Mouse (Mus musculus): ENCODE results near the gene Klrb1f.
"Not testable (repeated sequence)": the region's sequence is repeated elsewhere in the genome, so short reads cannot be mapped to it uniquely, and the experiment has no call there.

Klrb1f gene

DNA sequence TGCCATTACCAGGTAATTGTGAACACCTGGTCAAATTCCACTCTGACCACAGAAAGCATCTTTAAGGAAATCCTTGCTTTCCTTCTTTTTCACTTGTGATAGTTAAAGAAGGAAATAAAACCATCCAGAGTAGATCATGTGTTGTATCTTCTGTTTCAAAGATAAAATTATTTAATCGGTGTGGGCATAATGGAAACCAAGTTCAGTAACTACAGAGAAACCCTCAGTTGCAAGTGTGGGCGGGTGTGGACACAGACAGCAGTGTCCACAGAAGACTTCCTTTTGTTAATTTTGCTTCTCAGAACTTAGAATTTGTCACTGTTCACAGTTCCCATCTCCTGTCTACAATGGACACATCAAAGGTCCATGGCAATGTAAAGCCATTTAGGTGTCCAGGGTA lies at the start of gene Klrb1f:
TSS of gene Klrb1f (plus strand) at position 301 of the 400 bp plus-strand sequence.
- DNase-seq: no peak

DNA sequence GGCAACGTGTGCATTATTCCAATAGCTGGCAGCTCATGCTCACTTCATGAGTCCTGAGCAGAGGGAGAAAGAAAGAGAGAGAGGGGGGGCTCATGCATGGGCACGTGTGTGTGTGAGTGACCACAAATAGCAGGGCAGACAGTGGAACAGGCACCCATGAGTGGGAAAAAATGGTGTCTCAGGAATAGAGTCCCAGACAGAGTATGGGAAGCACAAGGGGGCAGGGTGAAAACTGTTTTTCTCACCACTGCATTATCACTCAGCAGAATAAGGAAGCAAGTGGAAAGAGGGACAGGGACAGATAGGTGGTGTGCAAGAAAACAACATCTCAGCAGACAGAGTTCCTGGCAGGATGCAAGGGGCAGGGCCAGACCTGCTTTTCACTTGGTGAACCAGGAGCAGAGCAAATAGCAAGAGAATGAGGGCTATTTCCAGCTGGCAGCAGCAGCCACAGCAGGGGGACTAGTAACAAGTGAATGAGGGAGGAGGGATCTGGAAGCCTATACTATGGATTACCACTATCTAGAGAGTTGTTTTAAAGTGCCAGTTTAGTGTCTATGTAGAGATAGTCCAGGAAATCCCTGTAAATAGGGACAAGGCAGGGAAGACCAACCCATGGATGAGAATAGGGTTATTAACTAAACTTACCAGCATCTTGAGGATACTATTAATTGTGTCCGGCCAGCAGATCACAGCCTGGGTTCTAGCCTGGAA lies 49.5 kb upstream of the Klrb1f start:
- DNase-seq: no peak

DNA sequence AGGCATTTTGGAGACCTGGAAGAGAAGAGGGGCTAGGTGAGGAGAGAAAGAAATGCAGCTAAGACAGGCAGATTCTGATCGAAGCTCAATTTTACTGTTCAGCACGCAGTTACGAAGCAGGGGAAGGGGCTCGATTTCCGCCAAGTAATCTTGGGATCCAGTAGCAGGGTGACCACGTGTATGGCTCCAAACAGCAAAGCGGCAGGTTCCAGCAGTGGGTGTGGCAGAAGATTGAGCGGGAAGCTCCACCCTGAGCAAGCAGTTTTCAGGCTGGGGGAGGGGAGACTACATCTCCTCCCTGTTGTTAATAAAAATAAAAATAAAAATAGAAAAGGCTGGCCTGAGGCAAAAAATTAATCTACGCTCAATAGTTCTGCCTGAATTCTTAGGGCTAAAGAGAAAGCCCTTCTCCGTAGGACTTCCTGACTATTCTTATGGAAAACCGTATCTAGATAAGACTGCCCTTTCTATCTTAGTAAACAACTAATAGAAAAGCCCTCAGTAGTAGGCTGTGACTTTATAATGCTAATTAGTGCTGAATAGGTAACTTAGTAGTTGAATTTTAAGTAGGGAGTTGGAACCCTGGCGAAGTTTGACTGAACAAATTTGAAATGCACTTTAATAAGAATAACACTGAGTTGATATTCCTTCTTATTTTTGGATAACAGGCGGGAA lies 48.8 kb upstream of the Klrb1f start:
- DNase-seq: no peak

DNA sequence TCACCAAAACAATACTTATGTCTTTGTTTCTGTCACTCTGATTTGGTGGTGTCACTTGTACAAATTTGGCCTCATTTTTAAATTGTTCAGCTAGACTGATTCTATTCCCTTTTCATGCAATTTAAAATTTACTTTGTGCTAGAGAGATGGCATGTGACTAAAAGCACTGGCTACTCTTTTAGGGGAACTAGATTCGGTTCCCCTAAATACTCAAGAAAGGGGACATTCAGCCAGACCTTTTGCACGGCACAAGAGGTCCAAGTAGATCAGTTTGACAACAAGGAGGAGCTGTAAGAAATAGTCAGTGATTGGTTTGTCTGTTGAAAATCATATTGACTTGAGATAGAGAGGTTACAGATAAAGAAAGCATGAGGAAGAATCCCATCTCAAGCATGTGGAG lies 44.3 kb upstream of the Klrb1f start:
- no peak for DNase-seq

DNA sequence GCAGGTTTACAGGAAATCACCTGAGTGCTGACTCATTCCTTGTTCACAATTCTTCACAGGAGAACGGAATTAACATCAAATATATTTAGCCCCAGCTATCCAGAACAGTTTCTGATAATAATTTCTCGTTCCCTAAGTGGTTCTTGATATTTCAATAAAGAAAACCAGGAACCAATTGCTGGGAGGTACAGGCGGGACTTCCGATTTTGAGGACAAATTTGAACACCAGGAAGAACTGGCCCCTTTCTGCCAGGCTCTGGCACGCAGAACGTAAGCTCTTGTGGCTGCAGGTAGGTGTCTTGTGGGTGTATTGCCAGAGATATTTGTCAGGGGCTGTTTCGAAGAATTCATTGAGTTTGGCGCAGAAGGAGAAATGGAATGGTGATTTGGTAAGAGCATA lies 37.1 kb upstream of the Klrb1f start:
- DNase-seq: no peak

DNA sequence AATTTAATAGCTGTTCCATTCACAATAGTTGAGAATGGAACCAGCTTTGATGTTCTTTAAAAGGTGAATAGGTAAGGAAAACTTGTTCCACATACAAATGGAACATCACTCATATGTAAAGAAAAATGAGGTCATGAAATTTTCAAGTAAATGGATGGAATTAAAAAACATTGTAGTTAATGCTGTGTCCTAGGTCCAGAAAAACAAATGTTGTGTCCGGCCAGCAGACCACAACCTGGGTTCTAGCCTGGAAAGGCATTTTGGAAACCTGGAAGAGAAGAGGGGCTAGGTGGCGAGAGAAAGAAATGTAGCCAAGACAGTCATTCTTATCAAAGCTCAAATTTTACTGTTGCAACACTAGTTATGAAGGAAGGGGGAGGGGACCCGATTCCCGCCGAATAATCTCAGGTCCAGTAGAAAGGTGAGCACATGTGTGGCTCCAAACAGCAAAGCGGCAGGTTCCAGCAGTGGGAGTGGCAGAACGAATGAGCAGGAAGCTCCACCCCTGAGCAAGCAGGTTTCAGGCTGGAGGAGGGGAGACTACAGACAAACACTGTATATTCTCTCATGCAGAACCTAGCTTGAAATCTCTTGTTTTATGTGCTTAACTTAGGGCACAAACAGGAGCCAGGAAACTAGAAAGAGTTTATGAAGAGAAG lies 35.7 kb upstream of the Klrb1f start:
- not testable (repeated sequence) for DNase-seq

DNA sequence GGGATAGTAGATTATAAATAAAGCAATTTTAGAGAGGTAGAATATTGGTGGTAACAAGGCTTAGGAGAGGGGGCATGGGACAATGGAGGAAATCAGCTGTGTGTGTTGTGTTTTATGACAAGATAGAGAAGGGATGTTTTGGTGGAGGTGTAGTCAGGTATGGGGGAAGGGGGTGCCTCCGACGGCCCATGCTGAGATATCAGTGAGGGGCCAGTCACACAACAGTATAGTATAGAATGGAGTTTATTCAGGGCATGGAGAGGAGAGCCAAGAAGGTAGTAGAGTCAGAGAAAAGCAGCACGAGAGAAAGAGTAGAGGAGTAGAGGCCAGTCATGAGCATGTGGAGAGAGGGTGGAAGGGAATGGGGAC lies 35.2 kb upstream of the Klrb1f start:
- no peak for DNase-seq

DNA sequence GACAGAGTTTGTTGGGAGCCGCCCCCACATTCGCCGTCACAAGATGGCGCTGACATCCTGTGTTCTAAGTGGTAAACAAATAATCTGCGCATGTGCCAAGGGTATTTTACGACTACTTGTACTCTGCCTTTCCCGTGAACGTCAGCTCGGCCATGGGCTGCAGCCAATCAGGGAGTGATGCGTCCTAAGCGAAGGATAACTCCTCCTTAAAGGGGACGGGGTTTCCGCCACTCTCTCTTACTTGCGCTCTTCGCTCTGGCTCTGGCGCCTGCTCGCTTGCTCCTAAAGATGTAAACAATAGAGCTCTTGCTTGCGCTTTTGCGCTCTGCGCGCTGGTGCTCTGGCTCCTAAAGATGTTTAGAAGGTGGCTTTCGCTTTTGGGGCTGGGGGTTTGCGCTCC lies 33.7 kb upstream of the Klrb1f start:
- not testable (repeated sequence) for DNase-seq

DNA sequence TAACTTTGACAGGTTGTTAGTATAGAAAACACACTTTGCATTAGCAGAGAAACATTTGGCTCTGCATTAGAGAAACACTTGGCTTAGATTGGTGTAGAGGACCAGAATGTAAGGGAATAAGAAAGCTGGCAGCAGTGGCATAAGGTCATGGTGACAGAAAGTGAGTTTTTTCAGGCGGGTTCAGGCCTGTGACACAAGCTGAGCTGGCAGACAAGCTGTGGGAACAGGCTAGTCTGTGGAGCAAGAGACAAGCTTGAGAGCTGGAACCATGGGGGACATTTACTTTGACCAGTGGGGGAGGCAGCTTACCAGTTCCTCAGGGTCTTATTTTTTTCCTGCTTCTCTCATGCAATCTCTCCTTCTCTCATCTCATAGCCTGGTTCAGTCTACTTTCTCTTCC lies 32.7 kb upstream of the Klrb1f start:
- DNase-seq: no peak

DNA sequence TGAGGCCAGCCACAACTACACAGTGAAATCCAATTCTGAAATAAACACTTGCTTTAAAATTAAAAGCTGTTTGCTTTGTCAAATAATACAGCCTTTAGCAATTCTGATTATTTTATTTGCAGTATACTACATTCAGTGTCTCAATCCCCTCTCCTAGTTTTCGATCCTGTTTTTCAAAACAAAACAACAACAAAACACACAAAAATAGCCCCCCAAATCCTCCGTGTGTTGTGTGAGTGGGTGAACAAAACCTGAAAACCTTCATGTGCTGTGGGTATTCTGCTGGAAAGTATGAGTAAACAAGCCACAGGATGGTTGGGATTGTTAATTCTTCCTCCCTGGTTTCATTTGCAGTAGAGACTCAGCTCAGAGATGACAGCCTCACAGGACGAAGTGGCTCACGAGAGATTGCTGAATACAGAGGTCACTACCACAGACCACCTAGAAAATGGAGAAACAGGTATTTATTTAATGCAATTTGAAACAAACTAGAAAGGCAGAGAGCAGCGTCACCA lies 31.9 kb upstream of the Klrb1f start:
- DNase-seq: no peak

DNA sequence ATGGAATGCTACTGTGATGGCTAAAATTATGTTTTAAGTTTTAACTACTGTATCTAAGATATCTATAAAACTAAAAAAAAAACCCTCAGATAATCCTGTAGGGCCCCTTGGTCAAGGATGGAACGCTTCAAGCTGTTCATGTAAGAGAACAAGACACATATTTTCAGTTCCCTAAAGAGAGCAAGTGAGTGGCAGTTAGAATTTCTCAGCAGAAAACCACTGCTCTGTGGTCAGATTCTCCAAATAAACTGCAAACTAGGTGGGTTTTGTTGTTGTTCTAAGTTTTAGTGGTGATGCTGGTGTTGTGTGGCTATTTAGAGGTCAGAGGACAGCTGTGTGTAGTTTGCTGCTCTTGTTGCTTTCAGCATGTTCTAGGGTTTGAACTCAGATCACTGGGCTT lies 31.3 kb upstream of the Klrb1f start:
- no peak for DNase-seq

DNA sequence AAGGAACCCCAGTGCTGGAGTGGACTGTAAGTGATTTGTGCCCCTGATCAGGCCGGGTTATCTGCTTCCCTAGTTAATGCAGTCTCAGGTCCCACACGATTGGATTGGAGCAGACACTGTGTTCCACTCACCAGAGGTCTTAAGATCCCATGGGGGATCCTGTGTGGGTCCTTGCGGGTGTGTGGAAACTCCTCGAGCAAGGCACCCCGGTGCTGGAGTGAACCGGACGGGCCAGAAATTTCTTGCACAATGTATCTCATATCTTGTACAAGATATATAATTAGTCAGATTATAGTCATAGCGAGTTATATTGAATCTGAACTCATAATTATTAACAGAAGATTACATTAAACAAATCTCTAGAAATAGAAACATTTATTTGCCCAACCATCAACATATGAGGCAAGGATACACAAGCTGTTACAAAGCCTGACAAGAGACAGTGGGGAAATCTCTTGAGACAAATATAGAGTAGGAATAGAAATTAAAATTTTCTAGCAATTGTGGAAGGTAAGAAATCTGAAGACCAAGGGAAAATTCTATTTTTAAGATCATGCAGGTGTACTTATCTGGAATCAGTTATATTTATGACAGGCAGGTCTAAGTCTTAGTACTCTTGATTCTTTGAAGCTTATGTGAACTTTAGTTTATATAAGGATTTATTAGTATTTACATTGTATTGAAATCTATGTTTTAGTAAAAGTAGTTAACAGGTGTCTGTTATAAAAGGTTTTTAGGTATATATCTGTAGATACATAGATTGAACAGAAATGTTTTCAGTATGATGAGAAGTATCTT lies 18.1 kb upstream of the Klrb1f start:
- no peak for DNase-seq

DNA sequence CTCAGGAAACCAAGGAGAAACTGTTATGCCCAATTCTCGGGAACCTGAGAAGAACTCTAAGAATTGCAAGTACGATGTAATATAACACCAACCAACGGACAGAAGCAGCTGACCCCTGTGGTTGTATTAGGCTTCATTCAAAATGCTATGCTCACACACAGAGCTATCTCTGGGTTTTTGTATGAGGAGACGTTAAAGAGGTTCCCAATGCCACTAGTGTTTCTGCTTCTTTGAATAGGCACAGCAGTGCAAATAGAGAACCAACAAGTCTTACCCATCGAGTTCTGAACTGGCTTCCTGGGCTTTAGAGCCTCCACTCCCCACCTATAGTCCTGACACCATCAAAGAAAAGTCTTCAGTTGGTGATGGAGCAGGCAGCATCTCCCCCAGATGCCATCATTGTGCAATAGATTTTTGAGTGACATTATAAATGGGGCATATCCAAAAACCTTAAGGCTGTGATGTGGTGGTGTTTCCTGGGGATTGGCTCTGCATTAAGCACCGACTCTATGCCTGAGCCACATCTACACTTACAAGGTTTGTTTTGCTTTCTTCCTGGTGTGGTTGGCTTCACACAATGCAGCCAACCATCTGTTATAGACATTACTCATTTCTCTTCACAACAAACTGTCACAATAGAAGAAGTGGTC lies 15.4 kb upstream of the Klrb1f start:
- DNase-seq: no peak

DNA sequence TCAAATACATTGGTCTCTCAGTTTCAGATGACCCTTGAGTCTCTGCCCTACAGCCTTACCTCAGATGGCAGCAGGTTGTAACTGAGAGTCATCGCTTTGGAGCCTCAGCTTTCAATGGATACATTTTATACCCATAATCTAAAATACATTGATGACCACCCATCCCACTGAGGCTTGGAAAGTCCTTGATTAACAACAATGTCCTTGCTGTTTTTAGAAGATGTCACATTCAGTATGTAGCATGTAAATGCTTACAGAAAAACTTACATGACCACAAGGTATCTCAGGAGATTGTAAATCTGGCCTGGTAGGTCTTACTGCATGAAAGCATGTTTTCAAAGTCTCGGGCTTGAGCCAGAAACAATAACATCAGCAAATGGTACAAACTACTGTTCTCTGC lies 14.7 kb upstream of the Klrb1f start:
- DNase-seq: no peak

DNA sequence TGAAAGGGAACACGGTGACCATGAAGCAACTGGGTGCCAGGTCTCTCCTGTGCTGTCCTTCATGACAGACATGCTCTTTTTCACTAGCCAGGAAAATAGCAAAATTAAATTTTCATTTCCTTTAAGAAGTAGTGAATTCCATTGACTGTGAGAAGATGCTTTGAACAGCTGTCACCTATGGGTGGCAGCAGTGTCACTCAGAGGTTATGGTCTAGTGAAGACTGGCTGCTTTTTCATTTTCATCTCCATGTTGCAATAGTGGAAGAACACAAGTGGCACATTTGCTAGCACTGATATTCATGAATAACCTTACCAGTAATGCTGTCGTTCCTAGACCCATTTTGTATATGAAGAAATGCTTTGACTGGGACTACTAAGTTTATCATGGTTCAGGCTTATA lies 12.3 kb upstream of the Klrb1f start:
- DNase-seq: no peak

DNA sequence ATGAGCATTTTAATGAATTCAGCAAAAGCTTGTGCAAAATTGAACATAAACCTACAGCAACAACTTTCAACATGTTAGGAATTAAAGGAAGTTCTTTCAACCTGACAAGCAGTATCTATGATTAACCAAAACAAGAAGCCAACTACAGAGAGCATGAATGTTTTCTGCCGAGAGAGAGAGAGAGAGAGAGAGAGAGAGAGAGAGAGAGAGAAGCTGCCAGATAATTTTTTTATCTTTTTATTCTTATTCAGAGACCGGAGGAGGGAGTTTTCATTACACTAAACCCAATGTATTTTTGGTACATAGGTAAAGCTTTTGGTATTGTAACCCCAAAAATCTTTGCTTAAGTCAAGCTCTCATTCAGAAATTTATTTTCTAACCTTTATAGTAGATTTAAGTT lies 10.7 kb upstream of the Klrb1f start:
- DNase-seq: no peak

DNA sequence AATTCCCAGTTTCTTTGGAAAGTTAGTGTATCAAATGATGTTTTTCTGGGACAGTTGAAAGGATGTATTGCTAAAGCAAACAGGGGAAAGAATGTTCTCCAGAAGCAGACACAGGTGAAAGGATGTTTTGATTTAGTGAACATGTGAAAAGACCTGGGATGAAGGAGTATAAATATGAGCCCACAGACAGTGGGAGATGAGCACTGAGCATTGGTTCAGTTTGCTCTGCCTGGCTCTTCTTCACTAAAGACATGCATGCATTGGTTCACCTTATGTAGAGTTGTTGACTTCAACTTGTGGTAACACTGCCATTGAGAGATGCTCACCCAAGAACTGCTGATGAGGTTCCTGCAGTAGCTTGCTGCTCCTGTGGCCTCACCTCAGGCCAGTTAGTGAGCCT lies 9.4 kb upstream of the Klrb1f start:
- DNase-seq: no peak

DNA sequence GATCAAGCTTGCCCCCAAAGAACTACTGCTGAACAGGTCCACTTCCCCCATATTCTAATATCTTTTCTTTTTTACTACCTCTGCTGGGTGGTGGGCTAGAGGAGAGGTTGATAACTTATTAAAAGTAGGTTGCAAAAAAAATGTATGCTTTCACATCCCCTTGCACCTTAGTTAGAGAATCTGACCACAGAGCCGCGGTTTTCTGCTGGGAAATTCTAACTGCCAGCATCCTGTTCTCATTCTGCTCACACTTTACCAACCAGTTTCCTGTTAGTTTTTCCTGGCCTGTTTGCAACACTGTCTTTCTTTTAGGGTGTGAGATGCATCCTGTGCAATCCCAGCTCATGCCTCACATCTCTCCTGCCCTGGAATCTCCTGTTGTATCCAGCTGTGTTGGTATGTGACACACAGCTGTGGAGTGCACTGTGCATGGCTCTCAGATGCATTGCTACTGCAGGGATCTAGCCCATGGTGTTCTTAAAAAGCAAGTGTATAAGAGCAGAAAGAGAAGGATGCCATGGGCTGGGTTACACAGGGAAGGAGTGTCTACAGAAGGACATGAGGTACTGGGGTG lies 8.7 kb upstream of the Klrb1f start:
- DNase-seq: no peak

DNA sequence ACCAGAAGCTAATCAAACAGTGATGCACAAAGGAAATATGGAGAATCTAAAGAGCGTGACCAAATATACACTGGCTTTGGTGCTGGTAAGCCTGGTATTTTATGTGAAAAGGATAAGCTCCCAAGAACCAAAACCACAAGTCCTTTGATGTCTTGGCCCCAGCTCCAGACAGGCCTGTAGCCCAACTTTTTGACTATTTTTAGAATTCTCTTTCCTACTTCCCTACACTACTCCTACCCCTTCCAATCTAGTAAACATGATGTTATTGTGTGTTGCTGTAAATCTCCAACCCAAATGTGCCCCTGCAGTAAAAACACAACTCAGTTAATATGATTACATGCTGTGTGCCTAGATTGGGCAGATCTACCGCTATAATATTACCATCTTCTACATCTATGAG lies 4.2 kb upstream of the Klrb1f start:
- DNase-seq: no peak

DNA sequence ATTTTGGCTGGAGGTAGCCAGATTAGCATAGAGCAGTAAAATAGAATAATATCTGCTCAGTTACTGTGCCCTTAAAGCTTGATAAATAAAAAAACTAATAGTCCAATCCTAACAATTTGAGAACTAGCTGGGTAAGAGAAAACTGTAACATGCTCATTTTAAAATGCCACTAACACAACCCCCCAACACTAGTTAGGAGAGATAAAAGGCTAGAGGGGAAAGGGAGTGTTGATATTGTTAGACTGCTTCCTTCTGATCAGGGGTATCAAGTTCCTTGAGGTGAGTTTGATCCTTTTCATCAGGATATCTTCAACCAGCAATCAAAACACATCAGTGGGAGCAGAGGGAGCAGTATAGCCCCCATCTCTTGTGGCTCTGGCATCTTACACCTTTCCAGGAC lies 3.2 kb upstream of the Klrb1f start:
- DNase-seq: no peak

DNA sequence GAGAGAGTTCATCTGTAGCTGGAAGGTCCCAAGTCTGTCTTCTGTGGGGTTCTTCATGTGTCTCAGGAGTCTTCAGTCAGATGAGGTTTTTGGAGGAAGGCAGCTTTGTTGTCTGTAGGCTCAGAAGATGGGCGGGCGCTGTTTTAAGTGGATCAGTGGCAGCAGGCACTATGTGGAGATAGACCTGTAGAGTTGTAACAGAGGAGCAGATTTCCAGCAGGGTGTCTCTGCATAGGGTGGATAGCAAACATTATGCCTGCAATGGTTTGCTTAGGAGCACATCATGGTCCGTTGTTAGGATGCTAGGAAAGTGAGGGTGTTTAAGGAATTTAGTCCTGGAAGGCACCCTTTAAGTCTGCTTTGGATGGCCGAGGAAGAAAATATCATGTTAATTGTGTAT lies 2.7 kb downstream of the Klrb1f start:
- no peak for DNase-seq

DNA sequence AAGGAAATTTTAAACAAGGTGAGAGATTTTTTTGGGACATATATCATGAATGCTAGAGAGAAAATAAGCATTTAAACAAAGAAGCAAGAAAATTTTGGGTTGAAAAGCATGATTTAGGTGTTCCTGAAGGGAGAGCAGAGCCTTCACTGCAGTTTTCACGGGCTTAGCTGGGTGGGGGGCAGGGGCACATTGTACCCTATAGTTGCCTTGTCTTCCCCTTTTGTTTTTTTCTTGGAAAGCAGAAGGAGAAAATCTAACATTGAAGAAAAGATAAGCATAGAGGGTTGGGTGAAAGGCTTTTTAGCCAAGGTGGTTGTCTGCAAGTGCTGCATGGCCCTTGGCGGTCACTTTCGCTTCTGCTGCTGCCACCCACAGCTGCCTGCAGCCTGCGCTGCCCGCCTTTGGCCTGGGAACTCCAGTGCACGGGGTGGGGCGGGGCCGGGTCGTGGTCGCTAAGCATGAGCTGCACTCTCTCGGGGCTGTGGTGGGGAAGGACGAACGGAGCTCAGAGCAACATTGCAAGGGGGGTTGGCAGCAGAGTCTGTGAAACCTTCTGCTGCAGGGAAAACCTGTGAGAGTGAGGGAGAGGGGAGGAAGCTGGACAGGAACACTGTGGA lies 3.3 kb downstream of the Klrb1f start:
- peak in 1 of 2 experiments; percentile 6 for DNase-seq
